Mouse (Mus musculus) right cerebral cortex, postnatal 10 days (tissue): Measurements from ENCODE around the gene Msi2.

ENCODE experiments used
- DNase-seq, 2 experiments: peaks; one replicate each; pipeline ENCODE4 v3.0.0; 2021; ENCODE audit warnings: low spot score in 2 of 2

Gene Msi2

DNA sequence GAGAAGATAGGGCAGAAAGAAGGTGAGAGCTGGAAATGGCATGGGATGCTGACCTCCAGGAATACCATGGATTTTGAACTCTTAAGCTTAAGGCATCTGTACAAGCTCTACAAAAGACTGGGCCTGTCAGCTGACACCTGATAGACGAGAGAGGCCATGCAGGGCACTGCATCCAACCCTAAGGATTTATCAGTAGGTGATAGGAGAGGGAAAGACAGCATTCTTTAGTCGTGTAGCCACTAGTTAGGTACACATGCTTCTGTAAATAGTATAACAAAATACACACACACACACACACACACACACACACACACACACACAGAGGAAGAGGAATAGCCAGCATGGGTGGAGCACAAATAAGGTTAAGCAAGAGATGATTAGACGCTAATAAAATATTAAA, 269.7 kb downstream of the Msi2 start:
- DNase-seq, result no peak

DNA sequence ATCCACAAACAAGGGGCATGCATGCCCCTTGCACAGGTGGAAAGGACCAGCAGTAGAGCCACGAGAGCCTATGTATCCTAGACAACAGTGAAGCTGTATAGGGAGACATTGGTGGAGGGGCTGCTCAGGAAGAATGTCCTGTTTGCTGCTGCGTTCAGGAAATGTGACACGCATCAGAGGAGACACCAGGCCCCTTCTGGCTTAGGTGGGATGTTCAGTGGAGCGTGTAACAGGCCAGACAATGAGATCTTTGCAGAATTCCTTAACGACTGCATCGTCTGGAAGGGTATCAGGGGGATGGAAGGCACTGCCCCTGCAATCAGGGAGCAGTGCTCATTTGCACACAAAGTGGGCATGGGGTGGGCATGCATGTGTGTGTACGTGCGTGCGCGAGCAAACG, 271.0 kb downstream of the Msi2 start:
- DNase-seq, result no peak

DNA sequence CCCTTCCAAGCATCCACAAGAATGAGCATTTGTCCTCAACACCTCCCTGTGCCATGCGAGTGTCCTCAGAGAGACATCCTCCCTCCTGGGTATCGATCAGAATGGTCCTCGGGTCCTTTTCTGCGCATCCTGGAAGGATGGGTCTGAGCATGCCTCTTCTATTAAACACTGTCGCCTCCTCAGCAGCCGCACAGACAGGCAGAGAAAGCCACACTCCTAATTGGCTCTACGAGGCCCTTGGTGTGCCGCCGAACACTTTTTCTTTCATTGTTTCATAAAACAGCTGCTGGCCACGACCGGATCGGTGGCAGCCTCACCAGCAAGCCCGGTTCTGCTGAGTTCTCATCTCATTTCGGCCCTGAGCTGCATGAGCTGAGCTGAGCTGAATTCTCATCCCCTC, 274.4 kb downstream of the Msi2 start:
- DNase-seq, result peak in 1 of 2 experiments; percentile 27

DNA sequence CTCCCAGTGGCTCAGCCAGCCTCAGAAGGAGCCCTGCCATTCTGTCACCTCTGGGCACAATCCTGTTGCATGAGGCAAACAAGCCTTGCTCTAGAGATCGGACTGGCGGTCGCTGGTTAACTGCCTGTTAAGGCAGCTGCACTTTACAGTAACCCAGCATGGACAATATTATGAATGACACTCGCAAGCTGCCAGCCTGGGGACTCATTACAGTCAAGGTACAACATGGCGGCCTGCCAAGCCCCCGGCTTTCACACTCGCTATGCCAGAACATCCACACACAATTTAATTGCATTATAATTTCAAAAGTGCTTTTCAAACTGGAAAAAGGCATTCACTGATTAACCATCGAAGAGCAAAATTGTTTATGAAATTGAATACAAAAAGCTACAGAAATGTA, 275.0 kb downstream of the Msi2 start:
- peak; percentile 55 to 58 for DNase-seq

DNA sequence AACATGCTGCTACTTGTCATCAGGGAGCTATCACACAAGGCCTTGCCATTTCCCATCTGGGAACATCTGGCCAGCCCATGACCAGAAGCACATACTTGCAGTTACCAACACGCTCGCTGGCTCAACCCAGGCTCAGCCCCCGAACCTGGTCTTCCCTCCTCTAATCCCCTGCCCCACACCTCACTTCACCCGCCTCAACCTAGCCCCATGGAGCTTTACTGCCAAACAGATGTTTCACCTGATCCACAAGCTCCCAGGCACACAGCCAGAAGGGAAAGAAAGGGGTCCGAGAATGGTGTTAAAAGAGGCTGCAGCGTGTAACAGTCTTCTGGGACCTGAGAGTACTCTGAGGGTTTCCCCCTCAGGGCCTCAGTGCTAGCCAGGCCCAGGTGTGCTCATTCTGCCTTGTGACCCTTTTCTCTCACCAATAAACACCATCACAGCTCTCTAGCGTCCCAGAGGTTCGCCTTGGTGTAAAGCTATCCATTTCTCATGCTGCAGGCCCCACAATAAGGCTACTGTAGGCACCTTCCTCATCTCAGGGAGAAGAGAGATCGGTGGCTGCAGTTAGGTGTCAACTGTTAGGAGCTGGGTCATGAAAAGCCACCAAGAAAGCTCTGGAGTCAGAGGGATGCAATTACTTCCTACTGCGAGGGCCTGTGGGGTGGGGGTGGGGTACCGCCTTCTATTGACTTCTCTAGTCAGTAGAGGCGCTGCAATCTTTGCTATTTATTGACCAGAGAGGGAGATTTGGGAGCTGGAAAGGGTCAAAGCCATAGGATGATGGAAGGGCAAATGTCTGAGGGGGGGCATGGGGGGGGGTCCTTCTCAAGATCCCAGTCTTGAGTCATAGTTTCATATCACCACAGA, 276.2 kb downstream of the Msi2 start:
- no peak for DNase-seq

DNA sequence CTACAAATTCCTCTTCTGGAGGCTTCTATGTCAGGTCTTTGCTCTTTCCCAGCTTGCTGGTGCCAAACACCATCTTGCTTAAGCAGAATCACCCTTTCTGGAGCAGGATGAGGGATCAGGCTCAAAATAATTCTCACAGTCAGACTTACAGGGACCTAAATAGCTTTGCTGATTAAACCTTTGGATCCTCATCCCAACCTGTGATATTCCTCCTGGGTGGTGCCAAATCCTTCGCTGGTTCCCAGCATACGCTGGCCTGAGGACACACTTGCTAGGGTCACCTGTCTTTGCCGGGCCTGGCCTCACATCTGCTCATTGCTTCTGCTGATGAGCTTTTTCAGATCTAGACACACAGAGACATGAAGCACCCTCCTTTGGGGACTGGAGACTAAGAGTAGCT, 279.7 kb downstream of the Msi2 start:
- DNase-seq, result no peak

DNA sequence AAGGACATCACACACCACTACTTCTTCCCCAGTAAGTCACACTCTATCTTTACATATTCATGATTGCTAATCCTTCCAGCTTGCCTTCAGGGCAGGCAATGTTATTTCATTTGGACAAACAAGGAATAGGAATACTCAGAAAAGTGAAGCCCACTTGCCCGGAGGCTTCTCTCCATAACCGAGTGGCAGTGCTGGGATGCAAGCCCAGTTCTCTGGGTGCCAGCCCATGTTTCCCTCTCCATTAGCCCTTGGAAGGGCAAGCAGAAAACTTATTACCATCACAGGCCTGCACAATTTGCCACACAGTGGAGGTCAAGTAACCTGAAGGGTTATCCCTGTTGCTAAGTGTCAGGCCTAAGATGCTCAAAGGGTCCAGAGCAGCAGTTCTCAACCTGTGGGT, 281.7 kb downstream of the Msi2 start:
- DNase-seq, result peak; percentile 35 to 40

DNA sequence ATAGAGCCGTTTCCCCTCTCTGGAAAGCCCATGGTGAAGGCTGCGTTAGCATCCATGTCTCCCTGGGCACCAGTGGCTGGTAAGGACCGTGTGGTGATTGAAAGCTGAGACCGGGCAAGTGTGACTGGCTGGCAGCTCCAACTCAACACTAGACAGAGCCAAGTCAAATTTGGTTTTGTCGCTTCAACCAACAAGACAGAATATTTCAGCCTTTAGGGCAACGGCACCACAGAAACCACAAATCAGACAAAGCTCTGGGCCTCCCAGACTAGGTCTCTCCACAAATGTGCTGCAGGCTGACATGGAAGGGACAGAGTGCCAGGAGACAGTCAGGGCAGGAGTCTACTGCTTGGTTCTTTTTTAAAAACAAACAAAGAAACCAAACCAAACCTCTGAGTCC, 282.8 kb downstream of the Msi2 start:
- DNase-seq, result no peak

DNA sequence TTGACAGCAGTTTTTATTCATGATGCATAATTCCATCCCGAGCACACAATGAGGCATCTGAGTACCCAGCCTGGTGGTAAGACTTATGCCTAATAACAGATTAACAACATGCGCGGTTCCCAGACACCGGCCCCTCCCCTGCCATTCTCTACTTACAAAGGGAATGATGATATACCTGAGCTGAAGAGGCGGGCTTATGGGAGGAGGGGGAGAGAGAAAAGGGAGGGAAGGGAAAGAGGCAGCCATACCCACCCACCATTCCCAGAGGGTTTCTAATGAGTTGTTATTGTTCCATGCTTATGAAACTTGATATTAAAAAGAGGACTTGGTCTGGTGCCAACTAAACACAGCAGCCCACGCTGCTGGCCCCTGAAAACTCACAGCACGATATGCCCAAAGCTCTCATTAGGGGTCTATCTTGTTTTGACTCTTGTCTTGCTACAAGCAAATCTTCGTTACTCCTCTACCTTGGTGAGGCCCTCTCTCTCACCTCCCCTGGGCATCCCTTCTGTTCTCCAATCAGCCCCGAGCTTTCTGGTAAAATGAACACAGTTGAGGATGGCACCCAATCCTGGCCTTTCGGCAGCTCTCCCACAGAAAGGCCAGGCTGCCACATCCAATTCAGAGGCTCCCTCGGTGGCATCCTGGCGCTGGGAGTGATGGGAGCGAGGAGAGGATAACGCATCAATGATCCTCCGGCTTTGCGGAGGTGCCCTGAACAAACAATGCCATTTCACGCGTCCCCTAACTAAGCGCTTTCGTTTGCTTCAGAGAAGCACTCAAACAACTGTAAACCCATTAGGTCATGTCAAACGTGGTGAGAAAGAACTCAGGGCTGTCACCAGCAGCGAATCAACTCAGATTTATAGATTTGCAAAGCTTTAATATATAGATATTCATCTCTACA, 286.7 kb downstream of the Msi2 start:
- no peak for DNase-seq

DNA sequence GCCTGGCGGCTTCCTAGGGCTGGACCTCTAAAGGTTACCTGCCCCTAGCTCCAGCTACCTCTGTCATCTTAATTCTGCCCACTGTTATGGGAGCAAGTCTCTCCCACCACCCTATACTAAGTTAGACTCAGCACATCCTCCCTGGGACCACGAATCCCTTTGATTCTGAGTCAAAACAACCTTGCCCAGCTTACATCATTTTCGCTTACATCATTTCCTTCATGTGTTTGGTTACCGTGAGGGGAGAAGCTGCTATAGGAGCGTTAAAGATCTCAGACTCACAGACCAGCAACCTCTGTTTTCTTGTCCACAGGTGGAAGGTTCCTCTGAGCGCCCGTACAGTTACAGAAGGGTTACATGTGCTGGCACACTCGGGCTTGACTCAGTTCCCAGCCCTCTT, 288.0 kb downstream of the Msi2 start:
- DNase-seq, result no peak

DNA sequence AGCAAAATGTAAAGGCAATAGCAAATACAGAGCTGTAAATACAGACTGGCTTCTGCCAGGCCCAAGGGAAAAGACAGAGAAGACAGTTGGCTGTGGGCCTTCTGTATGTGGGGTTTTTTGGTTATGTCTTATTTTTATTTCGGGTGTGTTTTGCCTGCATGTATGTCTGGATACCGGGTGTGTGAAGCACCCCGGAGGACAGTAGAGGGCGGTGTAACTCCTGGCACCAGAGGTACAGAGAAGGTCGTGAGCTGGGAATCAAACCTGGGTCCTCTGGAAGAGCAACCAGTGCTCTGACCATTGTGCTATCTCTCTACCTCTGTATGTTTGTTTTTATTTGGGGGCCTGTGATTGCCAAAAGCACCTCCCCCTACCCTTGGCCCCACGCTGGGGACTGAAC, 288.6 kb downstream of the Msi2 start:
- DNase-seq, result no peak

DNA sequence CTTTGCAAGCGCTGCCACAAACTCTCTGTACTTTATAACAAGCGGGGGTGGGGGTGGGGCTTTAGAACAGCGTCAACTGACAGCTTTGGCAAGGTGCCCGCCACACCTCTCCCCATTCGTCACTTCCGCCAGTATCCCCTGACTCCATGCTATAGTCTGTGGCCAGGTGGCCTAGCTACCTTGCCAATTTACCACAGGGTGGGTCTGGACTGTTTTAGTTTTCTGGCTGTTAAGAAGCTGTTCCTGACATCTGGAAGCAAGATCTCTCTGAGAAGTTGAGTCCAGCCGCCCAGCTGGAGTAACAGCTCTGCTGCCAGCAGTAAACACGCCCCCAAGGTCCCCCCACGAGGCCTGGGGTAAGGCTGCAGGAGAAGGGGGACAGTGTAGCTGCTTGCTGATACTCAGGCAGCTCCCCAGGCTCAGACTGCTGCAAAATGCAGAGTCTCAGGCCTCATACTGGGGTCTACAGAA, 292.6 kb downstream of the Msi2 start:
- DNase-seq, result no peak

DNA sequence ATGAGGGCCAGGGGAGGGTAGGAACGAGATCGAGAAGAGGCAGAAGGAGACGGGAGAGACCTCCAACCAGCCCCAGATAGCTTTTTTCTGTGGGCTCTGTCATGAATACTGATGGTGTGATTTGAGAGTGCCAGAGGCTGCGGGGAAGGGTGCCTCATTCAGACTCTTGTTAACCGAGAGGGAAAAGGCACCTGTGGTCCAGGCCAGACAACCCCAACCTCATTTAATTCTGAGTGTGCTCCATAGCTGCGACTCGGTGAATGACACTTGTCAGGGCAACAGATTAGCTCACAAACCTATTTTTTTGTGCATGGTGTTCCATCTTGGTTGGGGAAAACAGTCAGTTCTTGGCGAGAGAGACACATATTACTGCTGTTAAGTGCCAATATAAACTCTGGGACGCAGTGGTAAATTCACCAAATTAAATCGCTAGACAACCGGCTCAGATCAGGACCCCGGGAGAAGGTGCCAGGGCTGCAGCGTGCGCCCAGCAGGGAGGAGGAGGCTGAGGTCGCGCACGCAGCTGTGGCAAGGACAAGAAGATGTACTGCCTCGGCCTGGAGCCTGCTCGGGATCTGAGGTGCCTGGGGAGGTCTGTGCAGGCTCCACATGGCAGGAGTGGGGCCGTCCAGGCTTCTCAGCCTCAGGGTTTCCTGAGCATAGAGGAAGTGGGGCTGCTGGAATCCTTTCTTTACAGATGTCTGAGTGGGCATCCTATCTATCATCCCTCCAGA, 294.1 kb downstream of the Msi2 start:
- DNase-seq, result peak in 1 of 2 experiments; percentile 50

DNA sequence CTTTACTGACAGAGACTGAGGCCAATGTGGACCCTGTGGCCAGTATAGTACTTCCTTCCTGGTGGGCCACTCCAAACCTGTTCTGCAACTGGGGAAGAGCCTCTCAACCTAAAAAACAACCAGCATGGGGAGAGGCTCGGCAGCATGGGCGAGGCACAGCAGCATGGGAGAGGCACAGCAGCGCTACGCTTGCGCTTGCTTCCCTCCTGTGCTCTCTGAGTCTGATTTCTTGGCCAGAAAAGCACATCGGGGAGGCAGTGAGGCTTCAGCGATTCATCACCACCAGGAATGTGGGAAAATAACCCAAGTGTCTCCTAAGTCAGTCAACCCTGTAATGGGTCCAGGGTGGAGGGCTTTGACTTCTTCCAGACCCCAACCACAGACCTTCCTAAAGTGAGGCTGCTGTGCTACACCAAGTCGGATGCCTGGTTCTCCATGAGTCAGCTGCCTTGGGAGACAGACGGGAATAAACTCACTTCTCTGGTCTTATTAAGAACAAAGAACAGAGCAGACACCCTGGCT, 297.2 kb downstream of the Msi2 start:
- no peak for DNase-seq

DNA sequence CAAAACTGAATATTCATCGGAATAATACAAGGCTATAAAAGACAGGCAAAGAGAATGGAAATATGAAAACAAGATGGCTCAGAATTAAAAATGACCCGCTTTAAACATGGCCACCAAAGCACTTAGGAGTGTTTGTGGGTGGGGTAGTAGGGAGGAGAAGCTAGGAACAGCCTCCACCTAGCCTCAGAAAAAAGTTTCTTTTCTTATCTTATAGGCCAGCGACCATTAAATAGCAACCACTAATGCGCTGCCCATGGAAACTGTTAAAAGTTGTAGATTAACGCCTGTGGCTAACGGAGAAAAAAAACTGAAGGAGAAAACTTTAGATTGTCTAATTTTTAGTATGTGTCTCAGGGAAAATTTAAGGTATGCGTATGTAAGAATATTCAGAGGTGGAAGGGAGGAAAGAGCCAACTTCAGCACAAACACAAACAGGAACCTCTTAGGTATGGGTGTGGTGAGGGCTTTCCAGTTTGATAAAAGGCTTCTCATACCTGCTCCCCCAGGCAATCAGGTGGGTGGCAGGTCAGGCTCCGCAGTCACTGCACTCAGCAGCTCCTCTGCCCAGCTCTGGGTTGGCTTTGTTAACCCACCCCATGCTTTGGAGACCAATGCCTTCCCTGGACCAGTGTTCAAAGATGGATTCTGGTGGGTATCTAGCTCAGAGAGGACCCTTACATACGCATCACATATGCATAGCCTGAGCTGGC, 298.5 kb downstream of the Msi2 start:
- DNase-seq, result no peak

DNA sequence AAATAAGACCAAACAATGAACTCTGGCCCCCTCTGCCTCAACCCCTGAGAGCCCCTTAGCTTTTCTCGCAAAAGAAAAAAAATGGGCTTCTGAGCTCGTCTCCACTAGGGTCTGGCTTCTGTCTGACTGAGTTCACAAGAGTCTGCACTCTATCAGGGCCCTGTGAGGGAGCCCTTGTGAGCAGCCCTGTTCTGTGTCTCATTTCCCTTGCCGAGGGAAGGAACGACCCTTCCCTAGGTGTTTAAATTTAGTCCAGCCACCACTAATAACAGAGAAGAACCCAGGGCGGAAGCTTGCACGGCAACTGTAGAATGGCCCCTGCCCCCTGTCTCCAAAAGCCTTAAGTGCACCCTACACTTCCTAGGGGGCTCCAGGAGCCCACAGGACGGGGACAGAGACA, 299.2 kb downstream of the Msi2 start:
- DNase-seq, result no peak

DNA sequence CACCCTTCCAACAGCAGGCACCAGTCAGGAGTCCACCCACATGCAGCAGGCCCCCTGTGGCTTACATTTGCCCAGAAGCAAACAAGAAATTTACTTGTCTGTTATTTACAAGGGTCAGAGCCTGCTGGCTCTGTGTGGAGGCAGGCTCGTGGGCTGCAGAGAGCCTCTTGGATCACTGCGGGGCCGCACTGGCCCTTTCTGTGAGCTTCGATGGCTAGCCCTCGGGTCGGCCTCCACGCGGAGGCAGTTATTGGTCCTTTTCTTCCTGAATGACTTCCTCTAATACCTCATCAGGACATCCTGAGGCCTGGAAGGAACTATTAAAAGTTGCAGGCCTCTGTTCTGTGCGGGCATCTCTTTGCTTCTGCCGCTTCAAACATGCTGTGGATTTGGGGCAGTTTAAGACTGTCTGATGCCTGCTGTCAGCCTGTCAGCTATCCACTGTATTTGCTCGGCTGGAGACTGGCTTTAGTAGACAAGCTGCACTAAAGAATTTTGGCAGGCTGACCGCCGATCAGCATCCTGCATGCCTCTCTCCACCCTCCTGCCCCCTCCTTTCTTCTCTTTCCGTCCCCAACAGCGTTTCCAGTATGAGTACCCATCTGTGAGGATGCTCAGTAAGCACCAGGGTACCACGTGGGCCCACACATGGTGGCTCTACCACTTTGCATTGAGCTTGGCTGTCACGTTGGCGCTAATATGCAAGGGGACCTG, 304.0 kb downstream of the Msi2 start:
- DNase-seq, result peak in 1 of 2 experiments; percentile 51

DNA sequence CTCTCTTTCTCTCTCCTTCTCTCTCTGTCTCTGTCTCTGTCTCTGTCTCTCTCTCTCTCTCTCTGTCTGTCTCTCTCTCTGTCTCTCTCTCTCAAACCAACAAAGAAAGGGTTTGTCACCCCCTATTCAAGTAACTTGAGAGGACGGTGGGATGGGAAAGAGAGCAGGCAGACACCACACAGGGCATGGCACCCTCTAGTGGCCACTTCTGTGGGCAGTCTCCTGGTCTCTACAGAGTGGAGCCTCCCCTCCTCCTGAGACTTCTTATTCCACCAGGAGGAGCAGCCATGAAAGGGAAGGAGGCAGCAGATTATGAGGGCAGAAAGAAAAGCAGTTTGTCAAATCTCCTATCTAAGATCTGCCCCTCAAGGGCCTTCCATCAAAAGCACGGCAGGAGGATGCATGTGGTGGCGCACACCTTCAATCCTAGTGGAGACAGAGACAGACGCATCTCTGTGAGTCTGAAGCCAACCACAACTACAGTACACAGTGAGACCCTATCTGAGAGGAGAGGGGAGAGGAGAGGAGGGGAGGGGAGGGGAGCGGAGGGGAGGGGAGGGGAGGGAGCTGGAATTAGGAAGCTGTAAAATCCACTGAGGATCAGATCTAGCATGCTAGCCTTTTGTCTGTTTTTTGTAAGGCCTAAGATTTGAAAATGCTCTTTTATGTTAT, 305.8 kb downstream of the Msi2 start:
- peak; percentile 74 to 78 for DNase-seq

DNA sequence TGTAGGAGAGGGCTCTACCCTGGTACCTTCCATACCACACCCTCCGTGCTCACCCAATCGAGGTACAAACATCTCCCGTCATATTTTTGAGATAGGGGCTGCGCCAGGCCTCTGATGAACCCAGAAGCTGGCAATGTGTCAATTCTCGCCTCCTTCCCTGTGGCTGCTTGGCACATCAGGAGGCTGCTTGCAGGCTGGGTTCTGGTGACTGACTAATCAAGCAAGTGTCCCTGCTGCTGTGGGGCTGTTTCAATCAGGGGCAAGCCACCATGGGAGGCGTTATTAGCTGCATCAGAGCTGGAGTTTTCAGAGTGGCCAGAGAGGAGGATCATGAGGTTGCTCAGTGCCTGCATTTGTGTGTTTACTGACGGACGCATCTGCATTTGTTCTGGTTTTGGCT, 310.0 kb downstream of the Msi2 start:
- peak in 1 of 2 experiments; percentile 44 for DNase-seq

DNA sequence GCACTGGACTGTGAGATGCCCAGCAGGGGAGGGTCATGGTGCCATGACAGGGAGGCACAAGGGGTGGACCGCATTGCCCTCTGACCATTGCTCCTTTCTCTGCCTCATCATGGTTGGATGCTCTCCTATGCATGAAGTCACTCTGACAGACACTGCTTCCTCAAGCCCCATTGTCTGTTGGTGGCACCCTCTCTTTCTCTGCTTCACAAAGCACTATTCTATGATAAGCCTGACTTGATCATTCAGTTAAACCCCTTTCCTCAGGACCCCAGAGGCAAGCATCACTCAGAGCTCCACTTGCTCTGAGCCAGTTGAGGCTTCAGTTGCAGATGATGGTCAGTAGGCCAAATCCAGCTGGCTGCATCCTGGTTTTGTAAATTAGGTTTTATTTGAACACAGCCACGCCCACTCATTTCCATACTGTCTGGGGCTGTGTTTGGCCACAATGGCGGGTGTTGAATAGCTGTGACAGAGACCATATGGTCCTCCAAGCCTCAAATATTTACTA, 311.9 kb downstream of the Msi2 start:
- DNase-seq, result peak in 1 of 2 experiments; percentile 36
